In the genomic region with DNA sequence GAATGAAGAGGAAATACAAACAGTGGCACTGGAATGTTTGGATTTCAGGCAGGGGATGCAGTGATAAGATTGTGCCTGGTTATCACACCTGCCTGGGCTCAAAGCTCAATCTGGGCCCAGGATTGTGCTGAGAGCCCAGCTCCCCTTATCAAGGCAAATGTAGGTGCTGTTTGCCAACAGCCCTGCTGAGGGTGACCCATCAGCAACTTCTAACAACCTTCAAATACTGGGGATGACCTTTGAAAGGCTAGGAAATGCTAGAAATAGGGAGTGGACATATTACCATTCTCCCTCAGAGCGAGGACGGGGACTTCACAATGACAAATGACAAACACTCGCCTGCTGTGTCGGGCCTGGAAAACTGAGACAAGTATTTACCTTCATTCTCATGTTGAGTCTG, we compare ENCODE assay signal across 16 mouse cellular contexts. TPM values are rescaled to one million over a fixed set of nuclear protein-coding genes. Genes with fewer than 3 reads are reported as not detected.
DNase-seq lines count a peak whose midpoint lies in the region; ATAC-seq and TF ChIP-seq lines count a peak whose summit lies in the region.
"Had no signal": no experiment of that assay in that cellular context is flagged by ENCODE, and none has a peak within 500 bp of the region (broad histone marks: within the 10 kb centered on the region; RNA-seq: fewer than 3 reads in every experiment).

No protein-coding gene starts in this region.

- no peak overlapping the region for H3K4me3 ChIP-seq in heart, embryonic 15.5 days
- H3K4me3 ChIP-seq in liver, embryonic 12.5 days: no peak overlapping the region
- no peak overlapping the region for H3K4me3 ChIP-seq in stomach, postnatal 0 days (ENCODE audit: low read depth, low read length)
- H3K4me3 ChIP-seq in forebrain, postnatal 0 days (ENCODE audit: low read depth, low read length): no peak overlapping the region
- H3K4me3 ChIP-seq: forebrain, embryonic 15.5 days; hindbrain, embryonic 13.5 days; limb, embryonic 15.5 days had no signal

- H3K4me2 ChIP-seq in heart, embryonic 15.5 days: no peak overlapping the region
- H3K4me2 ChIP-seq in liver, embryonic 12.5 days: no peak overlapping the region
- H3K4me2 ChIP-seq in stomach, postnatal 0 days (replicated peaks; ENCODE audit: low read depth): no peak overlapping the region
- no peak overlapping the region for H3K4me2 ChIP-seq in forebrain, postnatal 0 days (ENCODE audit: low read depth)
- H3K4me2 ChIP-seq: forebrain, embryonic 15.5 days; hindbrain, embryonic 13.5 days; limb, embryonic 15.5 days had no signal

- DNase-seq in adrenal gland, adult 2 months: peak; percentile 47
- DNase-seq in adrenal gland, adult 18-20 months (ENCODE audit: low spot score in 2 of 2): no peak
- DNase-seq in heart, postnatal 4 days: no peak
- no peak for DNase-seq in liver
- DNase-seq in stomach, postnatal 0 days (ENCODE audit: low spot score): peak; percentile 67
- DNase-seq in forebrain, postnatal 0 days: no peak
- DNase-seq: cerebellum, postnatal 10 days; embryo, embryonic 11 days; gastrocnemius, postnatal 14 days; lung, postnatal 14 days; thymus, postnatal 25 days had no signal

- ATAC-seq in heart, embryonic 15.5 days (replicated peaks; ENCODE audit: insufficient number of reproducible peaks, insufficient read depth, low FRiP score, low read depth): no peak
- ATAC-seq in liver, embryonic 12.5 days: peak; percentile 20; the same call in 1 of the 2 replicates
- ATAC-seq in stomach, postnatal 0 days (ENCODE audit: low FRiP score, low TSS enrichment): peak; percentile 79
- ATAC-seq in forebrain, postnatal 0 days: no peak
- ATAC-seq: forebrain, embryonic 15.5 days had no signal

- 65% methylated on average over 4 of the region's 4 CpGs for WGBS in heart, embryonic 15.5 days
- WGBS in liver, embryonic 12.5 days (ENCODE audit: insufficient replicate concordance): 73% methylated on average over 4 of the region's 4 CpGs
- 41% methylated on average over 4 of the region's 4 CpGs for WGBS in stomach, postnatal 0 days
- WGBS in forebrain, postnatal 0 days: 95% methylated on average over 4 of the region's 4 CpGs

- H3K9me3 ChIP-seq in heart, embryonic 15.5 days (replicated peaks): no peaks in the 10 kb centered on the region
- no peaks in the 10 kb centered on the region for H3K9me3 ChIP-seq in liver, embryonic 12.5 days (replicated peaks)
- no peaks in the 10 kb centered on the region for H3K9me3 ChIP-seq in stomach, postnatal 0 days (ENCODE audit: control insufficient read depth, low read length)
- no peaks in the 10 kb centered on the region for H3K9me3 ChIP-seq in forebrain, postnatal 0 days (ENCODE audit: low read length)
- H3K9me3 ChIP-seq: forebrain, embryonic 15.5 days; hindbrain, embryonic 13.5 days; limb, embryonic 15.5 days had no signal

- peak overlapping the region; percentile 92 for H3K27ac ChIP-seq in heart, embryonic 15.5 days
- no peak overlapping the region for H3K27ac ChIP-seq in liver, embryonic 12.5 days
- H3K27ac ChIP-seq in stomach, postnatal 0 days (replicated peaks): peak overlapping the region; percentile 35; the same call in 1 of the 2 replicates
- no peak overlapping the region for H3K27ac ChIP-seq in forebrain, postnatal 0 days (ENCODE audit: low read depth, low read length)
- H3K27ac ChIP-seq: forebrain, embryonic 15.5 days; hindbrain, embryonic 13.5 days; limb, embryonic 15.5 days had no signal

- no peaks in the 10 kb centered on the region for H3K27me3 ChIP-seq in heart, embryonic 15.5 days
- H3K27me3 ChIP-seq in liver, embryonic 12.5 days (replicated peaks): no peaks in the 10 kb centered on the region
- H3K27me3 ChIP-seq in stomach, postnatal 0 days (ENCODE audit: control insufficient read depth, insufficient read depth, low read length): no peaks in the 10 kb centered on the region
- no peaks in the 10 kb centered on the region for H3K27me3 ChIP-seq in forebrain, postnatal 0 days (ENCODE audit: insufficient read depth, low read length)
- H3K27me3 ChIP-seq: forebrain, embryonic 15.5 days; hindbrain, embryonic 13.5 days; limb, embryonic 15.5 days had no signal

- TF ChIP-seq EP300 in stomach, postnatal 0 days (optimal IDR thresholded peaks at IDR 0.05): no peak

- H3K9ac ChIP-seq in heart, embryonic 15.5 days: no peak overlapping the region
- no peak overlapping the region for H3K9ac ChIP-seq in liver, embryonic 12.5 days
- no peak overlapping the region for H3K9ac ChIP-seq in stomach, postnatal 0 days (ENCODE audit: low read length)
- H3K9ac ChIP-seq in forebrain, postnatal 0 days: no peak overlapping the region
- H3K9ac ChIP-seq: forebrain, embryonic 15.5 days; hindbrain, embryonic 13.5 days; limb, embryonic 15.5 days had no signal

- H3K36me3 ChIP-seq in heart, embryonic 15.5 days: no peaks in the 10 kb centered on the region
- peaks cover 4% of the 10 kb centered on the region; the same call in 1 of the 2 replicates for H3K36me3 ChIP-seq in liver, embryonic 12.5 days
- H3K36me3 ChIP-seq in stomach, postnatal 0 days (ENCODE audit: control insufficient read depth, insufficient read depth, low read length): no peaks in the 10 kb centered on the region
- H3K36me3 ChIP-seq in forebrain, postnatal 0 days (ENCODE audit: insufficient read depth): no peaks in the 10 kb centered on the region
- H3K36me3 ChIP-seq: forebrain, embryonic 15.5 days; hindbrain, embryonic 13.5 days; limb, embryonic 15.5 days had no signal

- TF ChIP-seq CTCF in stomach, postnatal 0 days (IDR thresholded peaks at IDR 0.05; ENCODE audit: low read depth): no peak
- TF ChIP-seq CTCF in forebrain, postnatal 0 days (IDR thresholded peaks at IDR 0.05; ENCODE audit: low read depth): no peak

- H3K4me1 ChIP-seq in heart, embryonic 15.5 days (replicated peaks): peaks cover 89% of the 10 kb centered on the region
- H3K4me1 ChIP-seq in liver, embryonic 12.5 days: peaks cover 85% of the 10 kb centered on the region
- no peaks in the 10 kb centered on the region for H3K4me1 ChIP-seq in stomach, postnatal 0 days (replicated peaks; ENCODE audit: control insufficient read depth, insufficient read depth)
- peaks cover 2% of the 10 kb centered on the region; the same call in 1 of the 2 replicates for H3K4me1 ChIP-seq in forebrain, postnatal 0 days (ENCODE audit: insufficient read depth)

RNA-seq across cellular contexts. Expression of a gene that starts 15.8 kb away (rescaled TPM):
- 10 to 100 TPM; 23.2 to 27.3 TPM for total RNA-seq in adrenal gland, adult 2 months (2021)
- polyA plus RNA-seq in adrenal gland, adult 2 months (2012; rRNA removed): 5.6 and 6.2 TPM in 2 replicates
- 10 to 100 TPM; 25.9 to 45.7 TPM for total RNA-seq in adrenal gland, adult 18-20 months (2021)
- polyA plus RNA-seq in heart, embryonic 15.5 days (2015; fragmentation: Nextera tagmentation; extraction: Ambion mirVana): 109 and 136 TPM in 2 replicates
- total RNA-seq in heart, postnatal 4 days (2021): 100 to 1,000 TPM; 103 to 104 TPM
- 67.9 and 72.4 TPM in 2 replicates for polyA plus RNA-seq in liver, embryonic 12.5 days (2016; fragmentation: Nextera tagmentation; extraction: Ambion mirVana)
- 289 and 299 TPM in 2 replicates for polyA plus RNA-seq in stomach, postnatal 0 days (2015; fragmentation: Nextera tagmentation; extraction: Ambion mirVana)
- total RNA-seq in forebrain, postnatal 0 days (2014; rRNA removed): 37.8 and 45.4 TPM in 2 replicates
- 51.6 and 60.2 TPM in 2 replicates for polyA plus RNA-seq in forebrain, postnatal 0 days (2015; fragmentation: Nextera tagmentation; extraction: Ambion mirVana)

Comparison
In these comparisons a context has a peak if more than half of its experiments do, and no peak if none do; other contexts are left out.
1. DNase-seq: peak in adrenal gland, adult 2 months (single experiment) and stomach, postnatal 0 days (single experiment); none in adrenal gland, adult 18-20 months (0 of 2), heart, postnatal 4 days (single experiment), liver (single experiment) and forebrain, postnatal 0 days (single experiment).
2. ATAC-seq: peak in liver, embryonic 12.5 days (single experiment) and stomach, postnatal 0 days (single experiment); none in heart, embryonic 15.5 days (single experiment) and forebrain, postnatal 0 days (single experiment).
3. H3K27ac ChIP-seq: peak in heart, embryonic 15.5 days (single experiment) and stomach, postnatal 0 days (single experiment); none in liver, embryonic 12.5 days (single experiment) and forebrain, postnatal 0 days (single experiment).